Mouse (Mus musculus) cerebellum, adult (tissue): ENCODE results near the gene Bfsp1.

ENCODE experiments used
- ATAC-seq: cut with Nextera tagmentation; 2 replicates; pipeline ENCODE4 v1.9.2; 2017; ENCODE audit warnings: mild to moderate bottlenecking, moderate library complexity, mixed read lengths; ENCODE audit not compliant: insufficient number of reproducible peaks, low FRiP score, low TSS enrichment

Gene Bfsp1

GRCm38 (mm10) chr2:143862484-143863231, at the start of gene Bfsp1:
Gene Bfsp1, minus strand, starts transcription at chr2:143863173.
- 0 out of 2 replicates have a peak, but pooled peaks have one; percentile 27 for ATAC-seq

GRCm38 (mm10) chr2:143912199-143912598, 49.2 kb upstream of the Bfsp1 start:
- no peak for ATAC-seq

- no peak for ATAC-seq
These were observed 46.3 kb upstream of the Bfsp1 start for GRCm38 (mm10) chr2:143909230-143909629.

- no peak for ATAC-seq
These were observed 41.9 kb upstream of the Bfsp1 start for GRCm38 (mm10) chr2:143904896-143905295.

- no peak for ATAC-seq
These were observed 40.5 kb upstream of the Bfsp1 start for GRCm38 (mm10) chr2:143903376-143904045.

GRCm38 (mm10) chr2:143900821-143901351, 37.9 kb upstream of the Bfsp1 start:
- ATAC-seq = 0 out of 2 replicates have a peak, but pooled peaks have one; percentile 45

GRCm38 (mm10) chr2:143899470-143900220, 36.7 kb upstream of the Bfsp1 start:
- no peak for ATAC-seq

- no peak for ATAC-seq
These were observed 28.5 kb upstream of the Bfsp1 start for GRCm38 (mm10) chr2:143891302-143892048.

GRCm38 (mm10) chr2:143889860-143890433, 27.0 kb upstream of the Bfsp1 start:
- ATAC-seq = no peak

GRCm38 (mm10) chr2:143889131-143889859, 26.3 kb upstream of the Bfsp1 start:
- no peak for ATAC-seq

GRCm38 (mm10) chr2:143882606-143883288, 19.8 kb upstream of the Bfsp1 start:
- no peak for ATAC-seq

GRCm38 (mm10) chr2:143882002-143882401, 19.0 kb upstream of the Bfsp1 start:
- ATAC-seq = no peak

- ATAC-seq = no peak
These were observed 16.3 kb upstream of the Bfsp1 start for GRCm38 (mm10) chr2:143879311-143879710.

- ATAC-seq = no peak
These were observed 14.1 kb upstream of the Bfsp1 start for GRCm38 (mm10) chr2:143876929-143877632.

GRCm38 (mm10) chr2:143876026-143876425, 13.1 kb upstream of the Bfsp1 start:
- ATAC-seq = no peak

- no peak for ATAC-seq
These were observed 8.1 kb upstream of the Bfsp1 start for GRCm38 (mm10) chr2:143870936-143871688.

GRCm38 (mm10) chr2:143867326-143867725, 4.4 kb upstream of the Bfsp1 start:
- ATAC-seq = peak; percentile 93
